Mouse (Mus musculus): ENCODE measurements at regions not wholly inside any gene's neighbourhood (a gene's known extent, or its start where the extent isn't known, plus 50 kb on each side); places are given as distances from the start of the nearest gene placed in this dataset.
A peak's percentile ranks its signal among the peaks of the same experiment; 100 is the strongest.

DNA sequence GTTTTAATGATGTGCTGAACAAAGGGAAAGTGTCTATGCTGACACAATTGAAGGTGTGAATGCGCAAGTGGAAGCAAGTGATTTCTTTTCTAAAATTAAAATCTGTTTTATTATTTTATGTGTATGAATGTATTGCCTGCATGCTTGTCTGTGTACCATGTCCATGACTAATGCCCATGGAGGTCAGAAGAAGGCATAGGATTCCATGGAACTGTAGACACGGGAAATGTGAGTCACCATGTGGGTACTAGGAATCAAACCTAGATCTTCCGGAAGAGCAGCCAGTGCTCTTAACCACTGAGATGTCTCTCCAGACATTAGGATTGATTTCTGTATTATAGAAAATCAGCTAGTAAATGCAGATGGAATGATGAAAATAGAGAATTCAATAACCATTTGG lies 134.9 kb upstream of the Pgrmc2 start:
- DNase-seq: no peak

DNA sequence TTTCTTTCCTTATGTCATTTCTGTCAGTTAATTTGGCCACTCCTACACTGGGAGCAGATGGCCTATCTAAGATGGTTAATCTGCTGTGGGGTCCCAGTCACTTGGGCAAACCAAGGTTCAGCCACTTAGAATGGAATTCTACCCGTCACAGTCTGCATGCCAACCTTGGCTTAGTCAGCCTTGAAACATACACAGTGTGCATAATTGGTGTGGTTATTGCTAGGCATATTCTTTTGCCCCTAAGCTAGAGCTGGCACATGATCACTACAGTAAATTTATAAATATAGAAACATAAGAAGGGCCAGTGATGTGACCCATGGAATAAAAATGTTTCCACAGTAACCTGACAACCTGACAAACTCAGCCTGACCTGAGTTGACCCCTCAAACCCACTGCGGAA lies 130.7 kb upstream of the Pgrmc2 start:
- no peak for DNase-seq

DNA sequence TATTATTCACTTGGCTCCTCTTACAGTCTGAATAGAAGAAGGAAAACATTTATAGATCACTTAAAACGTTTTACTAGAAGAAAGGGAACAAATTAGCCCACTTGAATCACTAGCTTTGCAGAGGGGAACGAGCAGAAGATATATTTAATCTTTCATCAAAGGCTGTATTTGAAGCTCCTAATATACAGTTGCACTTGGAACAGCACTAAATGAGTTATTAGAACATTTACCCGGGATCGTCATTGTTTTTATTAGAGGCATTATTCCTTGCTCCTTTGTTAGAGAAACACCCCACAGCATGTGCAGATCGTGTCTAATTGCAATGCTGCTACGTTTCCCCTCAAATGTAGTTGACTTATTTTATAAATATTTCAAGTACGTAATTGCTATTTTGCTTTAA lies 127.5 kb upstream of the Pgrmc2 start:
- DNase-seq: no peak

DNA sequence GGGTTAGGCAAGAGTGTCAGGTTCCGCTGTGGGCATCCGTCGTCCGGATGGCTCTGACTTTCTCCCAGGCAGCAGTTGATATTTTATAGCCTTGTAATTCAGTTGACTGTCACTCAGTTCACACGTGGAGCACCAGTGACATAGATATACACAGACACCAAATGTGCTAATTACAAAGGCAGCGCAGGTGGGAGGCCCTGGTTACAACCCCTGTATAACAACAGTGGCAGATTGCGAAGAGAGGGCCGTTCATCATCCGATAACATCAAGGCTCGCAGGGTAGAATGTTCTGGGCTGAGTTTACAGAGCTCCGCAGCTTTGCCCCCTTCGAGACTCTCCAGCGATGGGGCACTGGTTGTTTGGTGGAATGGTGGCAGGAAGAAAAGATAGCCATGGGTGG lies 120.0 kb upstream of the Pgrmc2 start:
- no peak for DNase-seq

DNA sequence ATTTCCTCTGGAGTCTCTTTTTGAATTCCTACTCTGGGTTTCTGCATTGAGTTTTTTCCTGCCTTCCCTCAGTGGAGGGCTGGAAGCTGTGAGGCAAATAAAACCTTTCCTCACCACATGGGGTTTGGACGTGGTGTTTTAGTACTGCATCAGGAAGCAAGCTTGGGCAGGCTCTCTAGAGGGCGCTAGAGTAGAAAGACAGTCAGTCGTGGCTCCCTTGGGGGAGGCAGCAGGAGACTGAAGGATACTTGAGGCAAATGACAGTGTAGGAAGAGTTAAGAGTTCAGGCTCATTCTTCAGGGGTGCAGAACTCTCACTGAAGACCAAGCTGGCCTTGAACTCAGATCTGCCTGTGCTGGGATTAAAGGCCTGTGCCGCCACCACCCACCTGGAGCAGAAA lies 118.9 kb upstream of the Pgrmc2 start:
- DNase-seq: peak; percentile 40

DNA sequence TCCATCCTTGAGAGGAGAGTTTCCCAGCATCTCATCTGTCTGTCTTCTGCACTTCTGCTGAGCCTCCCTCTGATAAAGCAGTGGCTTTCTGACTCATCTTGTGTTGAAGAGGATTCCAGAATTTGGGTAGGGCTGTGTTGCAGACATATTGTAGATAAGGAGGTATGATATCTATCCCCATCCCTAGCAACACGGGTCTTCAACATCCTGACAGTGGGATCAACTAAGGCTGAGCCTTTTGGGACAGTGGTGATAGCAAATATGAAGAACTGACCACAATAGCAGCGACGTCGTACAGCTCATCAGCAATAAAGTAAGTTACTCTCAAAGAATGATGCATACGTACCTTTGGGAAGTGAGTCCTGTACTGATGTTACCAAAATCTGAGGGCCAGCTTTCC lies 117.2 kb upstream of the Pgrmc2 start:
- no peak for DNase-seq

DNA sequence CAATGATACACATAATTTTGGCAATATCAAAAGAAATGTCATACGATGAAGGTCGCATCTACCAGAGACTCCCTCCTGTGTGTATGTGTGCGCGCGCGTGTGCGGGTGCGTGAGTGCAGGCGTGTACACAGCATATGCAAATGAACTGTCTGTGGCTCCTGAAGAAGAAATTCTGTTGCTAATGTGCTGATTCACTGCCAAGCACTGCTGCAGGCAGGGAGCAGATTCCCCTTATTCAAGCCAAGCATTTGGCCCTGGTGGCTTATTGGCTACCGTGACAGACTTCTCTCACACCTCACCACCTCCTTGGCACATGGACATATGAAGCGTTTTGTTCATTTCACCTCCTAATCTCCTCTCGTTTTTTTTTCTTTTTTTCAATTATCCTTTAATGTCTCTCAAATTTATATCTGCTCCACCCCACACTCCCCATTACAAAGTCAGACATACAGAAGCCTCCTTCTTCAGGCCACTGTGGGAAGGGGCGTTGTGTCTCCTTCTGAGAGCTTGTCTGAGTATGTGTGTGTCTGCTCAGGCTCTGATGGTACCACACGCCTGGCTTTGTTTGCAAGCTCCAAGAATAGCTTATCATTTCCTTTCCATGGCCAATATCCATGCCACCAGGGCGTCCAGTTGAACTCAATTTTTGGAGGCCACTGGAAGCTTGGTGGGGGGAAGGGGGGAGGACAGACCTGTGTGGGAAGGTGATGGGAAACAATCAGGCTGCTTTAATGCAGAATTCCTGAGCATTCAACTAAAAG lies 115.5 kb upstream of the Pgrmc2 start:
- no peak for DNase-seq

DNA sequence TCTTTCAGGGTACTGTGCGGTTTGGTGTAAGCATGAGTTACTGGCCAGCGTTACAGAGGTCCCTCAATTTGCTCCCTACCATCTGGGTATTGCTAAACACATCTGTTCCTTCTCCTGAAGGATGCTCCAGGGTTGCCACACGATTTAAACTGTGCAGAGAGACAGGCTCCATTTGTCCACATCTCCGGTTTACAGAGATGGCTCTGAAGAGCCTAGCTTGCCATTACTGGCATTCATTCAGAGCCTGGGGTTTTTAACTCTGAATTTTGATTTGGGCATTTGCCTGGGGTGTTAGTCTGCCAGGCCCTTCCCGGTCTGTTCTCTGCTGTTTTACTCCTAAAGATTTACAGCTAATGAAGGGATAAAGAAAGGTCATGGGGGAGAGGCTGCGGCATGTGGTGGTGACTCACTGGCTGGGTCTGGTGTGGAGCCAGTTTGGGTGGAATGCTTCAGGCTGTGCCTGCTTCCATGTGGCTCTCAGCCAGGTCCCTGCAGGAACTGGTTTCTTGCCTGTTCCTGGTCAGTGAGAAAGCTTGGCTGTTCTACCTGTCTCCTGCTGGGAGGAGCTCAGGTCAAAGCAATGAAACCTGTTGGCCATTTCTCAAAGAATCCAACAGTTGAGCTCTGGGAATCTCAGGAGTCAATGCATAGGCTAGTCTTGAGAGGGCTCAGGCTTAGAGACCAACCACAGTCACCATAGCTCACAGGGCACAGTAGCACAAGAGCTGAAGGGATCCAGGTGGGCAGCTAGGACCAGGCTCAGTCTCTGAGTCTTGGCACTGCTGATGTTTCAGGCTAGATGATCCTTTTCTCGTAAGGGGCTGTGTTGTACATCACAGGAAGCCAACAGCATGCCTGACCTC lies 112.5 kb upstream of the Pgrmc2 start:
- no peak for DNase-seq

DNA sequence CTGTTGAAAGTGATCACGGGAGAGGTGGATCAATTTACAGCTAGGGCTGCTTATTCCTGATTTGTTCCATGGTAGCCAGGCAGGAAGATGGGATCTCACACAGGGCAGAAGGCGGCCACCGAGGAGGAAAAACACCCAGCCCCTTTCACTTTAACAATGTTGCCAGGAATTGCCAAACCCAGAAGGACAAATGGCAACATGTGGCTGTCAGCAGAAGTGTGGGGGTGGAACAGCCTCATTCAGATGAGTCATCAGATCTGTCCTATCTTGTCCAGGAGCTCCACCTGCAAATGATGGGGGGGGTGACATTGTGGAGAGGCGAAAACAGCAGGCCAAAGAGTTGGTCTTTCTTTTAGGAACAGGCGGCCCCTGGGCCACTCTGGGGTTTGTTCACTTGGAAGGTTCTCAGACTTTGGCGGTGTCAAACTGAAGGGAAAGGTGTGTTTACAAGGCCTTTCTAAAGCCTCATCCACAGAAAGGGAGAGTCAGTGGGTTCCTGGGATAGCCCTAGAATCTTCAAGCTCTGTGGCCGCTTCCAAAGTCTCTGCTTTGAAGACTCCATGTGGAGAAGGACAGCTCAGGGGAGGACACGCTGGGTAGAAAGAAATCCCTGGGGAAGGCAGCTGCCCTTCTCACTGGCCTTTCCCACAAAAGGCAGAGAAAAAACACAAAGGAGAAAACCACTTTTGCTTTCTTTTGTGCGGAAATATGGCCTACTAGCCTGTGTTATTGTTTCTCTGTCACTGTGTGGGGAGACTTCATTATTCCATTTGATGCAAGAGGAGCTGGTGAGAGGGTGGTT lies 111.7 kb upstream of the Pgrmc2 start:
- no peak for DNase-seq

DNA sequence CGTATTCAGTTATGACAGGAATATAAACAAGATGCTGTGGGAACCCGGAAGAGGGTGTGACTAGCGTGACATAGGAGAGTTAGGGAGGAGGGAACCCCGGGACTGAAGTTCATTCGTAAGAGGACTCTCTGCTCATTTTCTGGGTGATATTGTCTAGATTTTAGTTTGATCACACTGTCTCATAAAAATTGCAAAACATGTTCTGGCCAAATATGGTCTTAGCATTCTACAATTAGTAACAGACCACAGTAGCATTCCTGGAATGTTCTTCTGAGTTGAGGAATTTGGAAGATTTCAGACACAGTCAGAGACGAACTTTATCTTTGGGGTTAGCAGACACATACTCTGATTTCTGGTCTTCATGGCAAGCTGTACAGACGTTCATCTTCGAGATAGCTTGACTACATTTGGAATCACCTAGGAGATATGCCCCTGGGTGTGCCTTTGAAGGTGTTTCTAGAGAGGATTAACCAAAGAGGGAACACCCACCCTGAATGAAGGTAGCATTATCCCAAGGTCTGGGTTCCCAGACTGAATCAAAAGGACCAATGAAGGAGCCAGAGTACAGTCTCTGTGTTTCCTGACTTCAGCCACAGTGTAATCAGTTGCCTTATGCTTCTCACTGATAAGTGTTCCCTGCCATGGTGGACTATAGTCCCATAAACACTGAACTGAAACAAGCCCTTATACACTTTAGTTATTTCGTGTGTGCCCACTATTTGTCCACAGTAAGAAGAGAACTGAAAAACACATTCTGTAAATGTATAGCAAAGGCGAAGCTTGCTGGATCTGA lies 102.7 kb upstream of the Pgrmc2 start:
- DNase-seq: no peak

DNA sequence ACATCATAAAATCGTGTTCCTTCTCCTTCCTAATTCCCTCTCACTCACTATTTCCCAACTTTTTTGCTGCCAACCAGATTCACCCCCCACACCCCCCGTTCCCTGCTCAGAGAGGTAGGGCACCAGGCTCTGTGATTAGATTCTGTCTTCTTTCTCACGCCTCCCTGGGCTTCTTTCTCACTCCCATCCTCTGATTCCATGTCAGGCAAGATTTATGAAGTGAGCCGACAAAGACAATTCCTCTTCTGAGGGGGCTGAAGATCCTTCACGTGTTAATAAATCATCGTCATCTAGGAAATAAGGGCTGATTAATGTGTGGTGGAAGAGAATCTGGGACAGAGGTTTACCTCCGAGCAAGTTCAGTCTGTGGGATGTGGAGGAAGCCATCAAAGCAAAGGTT lies 101.5 kb upstream of the Pgrmc2 start:
- no peak for DNase-seq

DNA sequence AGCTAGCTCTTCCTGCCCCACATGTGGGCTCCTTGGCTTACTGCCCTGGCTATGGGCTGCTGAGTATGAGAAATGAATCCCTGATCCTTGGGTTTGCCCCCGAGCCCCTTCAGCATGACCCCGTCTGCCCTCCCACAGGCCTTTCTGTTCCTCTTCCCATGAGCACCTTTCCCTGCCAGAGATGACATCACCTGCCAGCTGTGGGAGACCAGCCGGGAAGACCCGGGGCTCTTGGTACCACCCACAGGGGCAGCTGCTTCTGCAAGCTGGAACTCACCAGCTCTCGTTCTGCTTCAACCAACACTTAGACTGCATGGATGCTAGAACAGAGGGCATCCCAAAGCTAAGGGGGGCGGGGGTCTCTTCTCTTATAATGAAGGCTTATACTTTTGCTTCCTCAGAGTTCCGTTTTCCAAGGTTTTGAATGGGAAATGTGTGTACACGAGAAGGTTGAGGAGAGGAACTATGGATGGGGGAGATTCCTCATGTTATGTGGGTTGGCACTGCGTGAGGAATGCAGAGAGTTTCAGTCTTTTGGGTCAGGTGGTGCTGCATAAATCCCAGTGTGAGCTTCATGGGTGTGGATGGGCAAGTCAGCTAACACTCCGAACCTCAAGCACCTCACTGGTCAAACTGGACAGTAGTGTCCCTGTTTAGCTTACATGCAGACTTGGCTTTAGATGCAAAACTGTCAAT lies 100.2 kb upstream of the Pgrmc2 start:
- no peak for DNase-seq

DNA sequence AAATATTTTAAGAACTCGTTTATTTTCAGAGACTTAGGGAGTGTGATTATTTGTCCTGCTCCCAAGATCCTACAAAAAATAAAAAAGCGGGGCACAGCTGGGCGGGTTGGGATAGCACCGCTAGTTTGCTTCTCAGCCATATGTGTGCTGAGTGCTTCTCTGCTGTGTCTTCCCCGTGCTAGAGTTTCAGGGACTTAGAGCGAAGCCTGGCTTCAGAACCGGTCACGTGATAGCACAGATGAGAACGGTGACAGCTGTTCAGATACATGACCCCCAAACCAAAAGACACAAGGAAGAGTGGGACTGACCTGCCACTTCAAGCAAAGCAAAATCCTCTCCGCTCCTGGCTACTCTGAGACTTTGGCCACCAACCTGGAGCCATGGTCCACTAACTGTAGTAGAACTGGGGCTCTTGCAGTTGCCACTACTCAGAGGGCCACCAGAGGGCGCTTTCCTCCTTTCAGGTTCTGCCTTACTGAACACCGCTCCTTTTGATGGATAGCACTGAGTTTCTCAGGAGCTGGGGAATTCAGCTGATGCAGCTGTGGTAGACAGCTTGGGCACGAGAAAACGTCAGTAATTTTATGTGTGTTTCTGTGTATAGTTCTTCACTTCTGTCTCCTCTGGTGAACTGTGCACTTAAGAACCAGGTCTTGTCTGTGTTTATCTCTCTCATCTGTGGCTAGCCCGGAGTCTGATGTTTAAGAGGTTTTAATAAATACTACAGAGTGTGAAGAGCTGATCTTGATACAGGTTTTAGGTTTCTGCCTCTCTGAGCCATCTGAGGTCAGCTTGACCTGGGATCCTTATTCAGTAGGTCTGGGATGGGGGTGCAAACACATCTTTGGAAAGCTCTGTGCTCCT lies 99.4 kb upstream of the Pgrmc2 start:
- DNase-seq: peak; percentile 74

DNA sequence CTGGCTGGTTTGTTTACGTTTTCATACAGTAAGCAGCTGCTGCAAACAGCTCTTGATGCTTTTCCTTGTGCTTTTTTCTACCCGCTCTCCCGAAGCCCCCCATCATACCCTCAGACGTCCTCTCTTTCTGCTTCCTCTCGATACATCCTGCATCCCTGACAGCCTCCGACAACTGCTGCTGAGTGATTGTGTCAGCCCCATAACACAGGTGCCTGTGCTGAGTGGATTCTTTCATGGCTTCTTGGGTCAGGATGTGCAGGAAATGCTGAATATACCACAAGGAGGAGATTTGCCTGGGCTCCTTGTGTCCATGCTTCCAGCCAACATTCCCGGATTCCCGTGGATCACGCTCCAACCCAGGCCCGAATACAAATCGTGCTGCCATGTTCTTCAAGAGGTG lies 98.6 kb upstream of the Pgrmc2 start:
- no peak for DNase-seq

DNA sequence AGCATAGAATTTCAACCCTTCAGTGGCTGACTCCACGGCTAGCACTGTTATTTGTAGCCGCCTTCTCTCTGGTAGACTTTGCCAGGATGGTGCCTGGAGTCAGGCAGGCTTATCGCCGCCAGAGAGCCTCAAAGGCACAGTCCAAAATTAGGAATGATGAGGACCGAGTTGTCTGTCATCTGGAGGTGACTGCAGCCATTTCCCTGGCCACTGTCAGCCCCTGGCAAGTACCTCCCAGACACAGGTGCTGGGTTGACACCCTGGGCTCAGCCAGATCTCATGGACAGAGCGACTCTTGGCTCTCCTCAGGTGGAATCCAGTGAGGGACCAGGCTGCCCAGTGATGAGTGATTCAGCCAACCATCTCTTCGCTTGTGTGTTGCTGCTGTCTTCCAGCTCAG lies 98.1 kb upstream of the Pgrmc2 start:
- DNase-seq: no peak

DNA sequence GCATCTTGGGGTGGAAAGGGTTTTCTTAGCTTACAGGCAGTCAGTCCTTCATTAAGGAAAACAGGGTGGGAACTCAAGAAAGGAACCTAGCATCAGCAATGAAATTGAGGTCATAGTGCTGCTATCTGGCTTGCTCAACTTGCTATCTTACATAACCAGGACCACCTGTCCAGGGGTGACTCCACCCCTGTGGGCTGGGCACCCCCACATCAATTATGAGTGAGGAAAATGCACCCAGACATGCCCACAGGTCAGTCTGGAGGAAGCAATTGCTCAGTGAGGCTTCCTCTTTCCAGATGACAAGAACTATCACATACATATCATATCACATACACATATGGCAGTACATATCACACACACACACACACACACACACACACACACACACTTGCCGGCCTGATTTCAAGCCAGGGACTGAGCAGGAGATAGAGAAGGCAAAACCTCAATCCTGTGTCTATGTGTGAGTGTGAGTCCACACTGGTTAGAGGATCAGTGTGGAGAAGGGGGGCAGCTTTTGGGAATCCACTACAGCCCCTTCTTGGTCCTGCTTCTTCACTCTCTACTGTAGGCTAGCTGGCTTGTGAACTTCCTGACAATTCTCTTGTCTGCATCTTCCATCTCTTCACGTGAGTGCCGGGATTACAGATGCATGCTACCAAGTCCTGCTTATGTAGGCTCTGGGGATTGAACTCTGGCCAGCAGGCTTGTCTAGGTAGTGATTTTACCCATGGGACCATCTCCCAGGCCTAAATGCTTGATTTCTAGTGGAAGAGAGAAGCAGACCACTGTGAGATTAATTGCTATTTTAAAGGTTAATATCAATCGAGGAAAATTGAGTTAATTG lies 96.4 kb upstream of the Pgrmc2 start:
- DNase-seq: no peak

DNA sequence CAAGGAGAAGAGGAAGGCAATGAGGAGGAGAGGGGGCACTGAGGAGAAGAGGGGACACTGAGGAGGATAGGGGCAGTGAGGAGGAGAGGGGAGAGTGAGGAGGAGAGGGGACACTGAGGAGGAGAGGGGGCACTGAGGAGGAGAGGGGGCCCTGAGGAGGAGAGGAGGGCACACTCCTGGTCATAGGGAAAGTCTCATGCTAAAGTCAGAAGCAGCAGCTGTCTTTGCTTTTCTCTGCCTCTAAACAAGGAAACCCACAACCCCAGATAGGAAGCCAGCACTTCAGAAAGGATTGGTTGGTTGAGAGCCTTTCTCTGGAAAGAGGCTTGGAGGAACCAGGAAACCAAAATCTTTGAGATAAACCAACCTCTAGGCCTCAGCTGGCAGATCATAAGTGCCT lies 94.3 kb upstream of the Pgrmc2 start:
- peak; percentile 25 for DNase-seq

DNA sequence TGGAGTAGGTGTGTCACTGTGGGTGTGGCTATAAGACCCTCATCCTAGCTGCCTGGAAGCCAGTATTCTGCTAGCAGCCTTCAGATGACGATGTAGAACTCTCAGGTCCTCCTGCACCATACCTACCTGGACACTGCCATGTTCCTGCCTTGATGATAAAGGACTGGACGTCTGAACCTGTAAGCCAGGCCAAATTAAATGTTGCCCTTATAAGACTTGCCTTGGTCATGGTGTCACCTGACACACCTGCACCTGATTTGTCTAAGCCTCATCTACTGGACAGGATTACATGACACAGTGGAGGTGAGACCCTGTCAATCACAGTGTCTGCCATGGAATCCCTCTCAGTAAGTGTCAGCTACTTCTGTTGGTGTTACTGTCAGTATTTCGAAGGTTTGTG lies 92.5 kb upstream of the Pgrmc2 start:
- DNase-seq: no peak

DNA sequence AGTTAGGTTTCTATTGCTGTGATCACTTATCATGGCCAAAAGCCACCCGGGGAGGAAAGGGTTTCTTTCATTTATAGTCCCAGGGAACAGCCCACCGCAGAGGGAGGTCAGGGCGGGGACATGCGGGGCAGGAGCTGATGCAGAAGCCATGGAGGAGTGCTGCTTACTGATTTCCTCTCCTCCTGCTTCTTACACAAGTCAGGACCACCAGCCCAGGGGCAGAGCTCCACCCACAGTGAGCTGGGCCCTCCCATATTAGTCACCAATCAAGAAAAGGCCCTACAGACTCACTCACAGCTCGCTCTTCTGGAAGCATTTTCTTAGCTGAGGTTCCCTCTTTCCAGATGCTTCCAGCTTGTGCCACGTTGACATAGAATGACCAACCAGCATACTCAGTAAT lies 90.7 kb upstream of the Pgrmc2 start:
- DNase-seq: no peak
